In genomic region chr15:101977043-101977726, GRCm38 (mm10) we compare ENCODE assay signal across 8 mouse cellular contexts. TPM values are rescaled to one million over a fixed set of nuclear protein-coding genes. Genes with fewer than 3 reads are reported as not detected.
DNase-seq lines count a peak whose midpoint lies in the region; ATAC-seq and TF ChIP-seq lines count a peak whose summit lies in the region.

No protein-coding gene starts in this region.

- in situ Hi-C loops in CH12.LX (cut with MboI; ENCODE audit: low pct_ligation_motif_present, low pct_unique_long_range_greater_than_20kb, low sequenced_read_pairs) = loop anchor here (10.0 kb wide), 2 partner anchors 132 to 452 kb away; no protein-coding TSS in a partner anchor

- no peaks in the 10 kb centered on the region for H3K79me2 ChIP-seq in CH12.LX (replicated peaks; ENCODE audit: control insufficient read depth, extremely low read depth, insufficient read depth, poor library complexity, severe bottlenecking)

- dilution Hi-C loops in CH12.LX (cut with MboI; ENCODE audit: extremely low pct_ligation_motif_present, extremely low pct_unique_long_range_greater_than_20kb, low sequenced_read_pairs) = no loop called here

- no peaks in the 10 kb centered on the region for H3K36me3 ChIP-seq in CH12.LX (replicated peaks in 1 of 2; ENCODE audit: control insufficient read depth in 1 of 2, insufficient read depth in 1 of 2, low read length in 1 of 2)
- H3K36me3 ChIP-seq in forebrain, embryonic 14.5 days (ENCODE audit: control insufficient read depth, insufficient read depth, low read length) = no peaks in the 10 kb centered on the region
- no peaks in the 10 kb centered on the region for H3K36me3 ChIP-seq in liver, postnatal 0 days (replicated peaks; ENCODE audit: insufficient read depth, low read length)
- no peaks in the 10 kb centered on the region for H3K36me3 ChIP-seq in neural tube, embryonic 13.5 days
- no peaks in the 10 kb centered on the region for H3K36me3 ChIP-seq in testis, adult 2 months (ENCODE audit: control insufficient read depth, insufficient read depth, low read length)

- peak; percentile 44 for DNase-seq in CH12.LX (ENCODE audit: extremely low read depth)
- DNase-seq in c-Kit-positive CD71-negative TER-119-negative erythroid progenitor cells, embryonic 14.5 days (ENCODE audit: low read depth) = peak; percentile 72
- DNase-seq in forebrain, embryonic 14.5 days (ENCODE audit: low spot score) = peak; percentile 78
- peak; percentile 96 to 98 for DNase-seq in heart, postnatal 14 days
- peak; percentile 80 for DNase-seq in layer of hippocampus, adult 11-12 months (ENCODE audit: low spot score)
- peak; percentile 96 for DNase-seq in liver, postnatal 0 days

- H3K4me2 ChIP-seq in CH12.LX (ENCODE audit: insufficient read depth, low read depth, poor library complexity, severe bottlenecking) = peak overlapping the region; percentile 46
- H3K4me2 ChIP-seq in forebrain, embryonic 14.5 days (ENCODE audit: low read length) = peak overlapping the region; percentile 67
- H3K4me2 ChIP-seq in liver, postnatal 0 days (ENCODE audit: low read depth, low read length) = peak overlapping the region; percentile 69
- peak overlapping the region; percentile 64 for H3K4me2 ChIP-seq in neural tube, embryonic 13.5 days

- peaks cover 76% of the 10 kb centered on the region for H3K27me3 ChIP-seq in CH12.LX (replicated peaks)
- H3K27me3 ChIP-seq in forebrain, embryonic 14.5 days (replicated peaks; ENCODE audit: control insufficient read depth, insufficient read depth, low read length) = no peaks in the 10 kb centered on the region
- peaks cover 4% of the 10 kb centered on the region; the same call in 1 of the 2 replicates for H3K27me3 ChIP-seq in liver, postnatal 0 days (ENCODE audit: insufficient read depth, low read length)
- no peaks in the 10 kb centered on the region for H3K27me3 ChIP-seq in neural tube, embryonic 13.5 days
- H3K27me3 ChIP-seq in testis, adult 2 months (ENCODE audit: control insufficient read depth, insufficient read depth, low read length) = no peaks in the 10 kb centered on the region

- TF ChIP-seq RAD21 in CH12.LX (IDR thresholded peaks at IDR 0.05; ENCODE audit: low read depth, low read length) = no peak

- H3K4me1 ChIP-seq in CH12.LX (ENCODE audit: control insufficient read depth in 1 of 2, insufficient read depth in 2 of 2) = peaks cover 5 to 24% of the 10 kb centered on the region in 2 experiments; a peak in 3 of 4 replicates
- H3K4me1 ChIP-seq in forebrain, embryonic 14.5 days (ENCODE audit: control insufficient read depth, insufficient read depth, low read length) = peaks cover 9% of the 10 kb centered on the region
- H3K4me1 ChIP-seq in liver, postnatal 0 days (ENCODE audit: insufficient read depth) = peaks cover 47% of the 10 kb centered on the region
- H3K4me1 ChIP-seq in neural tube, embryonic 13.5 days (replicated peaks) = peaks cover 29% of the 10 kb centered on the region
- peaks cover 18% of the 10 kb centered on the region for H3K4me1 ChIP-seq in testis, adult 2 months (ENCODE audit: control insufficient read depth, insufficient read depth, low read length)

- no peak for TF ChIP-seq CTCF in CH12.LX (conservative IDR thresholded peaks at IDR 0.05 in 1 of 2, IDR thresholded peaks at IDR 0.05 in 1 of 2; ENCODE audit: low read depth in 2 of 2, low read length in 2 of 2)
- peak; percentile 27; the same call in 1 of the 2 replicates for TF ChIP-seq CTCF in liver, postnatal 0 days (IDR thresholded peaks at IDR 0.05; ENCODE audit: low read depth)
- no peak for TF ChIP-seq CTCF in testis, adult 2 months (IDR thresholded peaks at IDR 0.05; ENCODE audit: control insufficient read depth, insufficient read depth, insufficient replicate concordance, low read depth, low read length)

- no peak; the same call in 1 of the 2 replicates for TF ChIP-seq POLR2A in CH12.LX (IDR thresholded peaks at IDR 0.05; ENCODE audit: low read depth, low read length)
- no peak for TF ChIP-seq POLR2A in testis, adult 2 months (IDR thresholded peaks at IDR 0.05; ENCODE audit: control insufficient read depth, low read depth, low read length)

- no peak overlapping the region for H3K27ac ChIP-seq in CH12.LX (ENCODE audit: insufficient read depth, low read depth)
- H3K27ac ChIP-seq in forebrain, embryonic 14.5 days (ENCODE audit: low read depth, low read length) = no peak overlapping the region
- peak overlapping the region; percentile 85 for H3K27ac ChIP-seq in liver, postnatal 0 days (ENCODE audit: low read depth)
- peak overlapping the region; percentile 49 for H3K27ac ChIP-seq in neural tube, embryonic 13.5 days (replicated peaks)
- peak overlapping the region; percentile 41; the same call in 1 of the 2 replicates for H3K27ac ChIP-seq in testis, adult 2 months (ENCODE audit: control insufficient read depth, insufficient read depth, low read depth, low read length)

- H3K9me3 ChIP-seq in CH12.LX (replicated peaks; ENCODE audit: low read length) = no peaks in the 10 kb centered on the region
- H3K9me3 ChIP-seq in forebrain, embryonic 14.5 days (replicated peaks; ENCODE audit: control insufficient read depth, low read length) = no peaks in the 10 kb centered on the region
- H3K9me3 ChIP-seq in liver, postnatal 0 days (ENCODE audit: low read length) = no peaks in the 10 kb centered on the region
- no peaks in the 10 kb centered on the region for H3K9me3 ChIP-seq in neural tube, embryonic 13.5 days

- H3K4me3 ChIP-seq in CH12.LX (replicated peaks in 1 of 3; ENCODE audit: low read depth in 2 of 3, low read length in 2 of 3, poor library complexity in 1 of 3) = no peak overlapping the region
- peak overlapping the region; percentile 30 for H3K4me3 ChIP-seq in forebrain, embryonic 14.5 days (ENCODE audit: low read depth, low read length)
- peak overlapping the region; percentile 18 for H3K4me3 ChIP-seq in liver, postnatal 0 days (ENCODE audit: low read depth, low read length)
- peak overlapping the region; percentile 37 for H3K4me3 ChIP-seq in neural tube, embryonic 13.5 days
- no peak overlapping the region; the same call in 1 of the 2 replicates for H3K4me3 ChIP-seq in testis, adult 2 months (ENCODE audit: control insufficient read depth, low read depth, low read length)

- no peak for TF ChIP-seq EP300 in CH12.LX (IDR thresholded peaks at IDR 0.05; ENCODE audit: low read length)
- TF ChIP-seq EP300 in liver, postnatal 0 days (IDR thresholded peaks at IDR 0.05; ENCODE audit: low read depth) = no peak

- ATAC-seq in forebrain, embryonic 14.5 days = peak; percentile 86
- peak; percentile 97 for ATAC-seq in liver, postnatal 0 days
- peak; percentile 72 for ATAC-seq in neural tube, embryonic 13.5 days (ENCODE audit: low read depth)

- intact Hi-C loops in heart, postnatal 14 days (cut with DNase I) = no loop called here

- WGBS in forebrain, embryonic 14.5 days = 3% methylated on average over 28 of the region's 39 CpGs
- 4% methylated on average over 31 of the region's 39 CpGs for WGBS in liver, postnatal 0 days (ENCODE audit: insufficient replicate concordance)
- WGBS in neural tube, embryonic 13.5 days = 4% methylated on average over 37 of the region's 39 CpGs

- no peak overlapping the region for H3K9ac ChIP-seq in CH12.LX (ENCODE audit: insufficient read depth, low read depth)
- H3K9ac ChIP-seq in forebrain, embryonic 14.5 days (ENCODE audit: low read length) = peak overlapping the region; percentile 65
- peak overlapping the region; percentile 62 for H3K9ac ChIP-seq in liver, postnatal 0 days (replicated peaks)
- peak overlapping the region; percentile 70 for H3K9ac ChIP-seq in neural tube, embryonic 13.5 days

RNA-seq across cellular contexts. Expression of gene Krt78, which starts 23.1 kb away (rescaled TPM):
- not detected in 2 replicates for total RNA-seq in CH12.LX (2012; rRNA removed)
- total RNA-seq in CH12.LX (2014; rRNA removed) = not detected in 2 replicates
- not detected in 2 replicates for polyA plus RNA-seq in CH12.LX (2012; ENCODE audit: insufficient read length, low read depth)
- polyA plus RNA-seq in forebrain, embryonic 14.5 days (2014; fragmentation: Nextera tagmentation; extraction: Ambion mirVana) = not detected in 2 replicates
- not detected for total RNA-seq in heart, postnatal 14 days (2021)
- not detected in 2 replicates for polyA plus RNA-seq in liver, postnatal 0 days (2015; fragmentation: Nextera tagmentation; extraction: Ambion mirVana)
- polyA plus RNA-seq in neural tube, embryonic 13.5 days (2015; fragmentation: Nextera tagmentation; extraction: Ambion mirVana) = not detected in 2 replicates
- 0.48 and 0.63 TPM in 2 replicates for polyA plus RNA-seq in testis, adult 2 months (2012; rRNA removed)

RNA-seq across cellular contexts. Expression of gene Krt8, which starts 27.1 kb away (rescaled TPM):
- total RNA-seq in CH12.LX (2012; rRNA removed) (not detected in 2 replicates), CH12.LX (2014; rRNA removed) (not detected in 2 replicates)
- not detected in 2 replicates for polyA plus RNA-seq in CH12.LX (2012; ENCODE audit: insufficient read length, low read depth)
- 2.7 and 3.7 TPM in 2 replicates for polyA plus RNA-seq in forebrain, embryonic 14.5 days (2014; fragmentation: Nextera tagmentation; extraction: Ambion mirVana)
- 1 to 10 TPM; 4.2 to 7.0 TPM for total RNA-seq in heart, postnatal 14 days (2021)
- 125 and 129 TPM in 2 replicates for polyA plus RNA-seq in liver, postnatal 0 days (2015; fragmentation: Nextera tagmentation; extraction: Ambion mirVana)
- polyA plus RNA-seq in neural tube, embryonic 13.5 days (2015; fragmentation: Nextera tagmentation; extraction: Ambion mirVana) = 0.82 and 4.3 TPM in 2 replicates
- polyA plus RNA-seq in testis, adult 2 months (2012; rRNA removed) = 9.3 and 16.7 TPM in 2 replicates

RNA-seq across cellular contexts. Expression of gene Krt79, which starts 37.1 kb away (rescaled TPM):
- not detected in 2 replicates for total RNA-seq in CH12.LX (2012; rRNA removed)
- total RNA-seq in CH12.LX (2014; rRNA removed) = not detected in 2 replicates
- polyA plus RNA-seq in CH12.LX (2012; ENCODE audit: insufficient read length, low read depth) = not detected in 2 replicates
- polyA plus RNA-seq in forebrain, embryonic 14.5 days (2014; fragmentation: Nextera tagmentation; extraction: Ambion mirVana) = 0.10 and 0.27 TPM in 2 replicates
- under 1 TPM; 0.26 to 0.34 TPM for total RNA-seq in heart, postnatal 14 days (2021)
- polyA plus RNA-seq in liver, postnatal 0 days (2015; fragmentation: Nextera tagmentation; extraction: Ambion mirVana) = not detected in 2 replicates
- 0.32 TPM in 2 replicates for polyA plus RNA-seq in neural tube, embryonic 13.5 days (2015; fragmentation: Nextera tagmentation; extraction: Ambion mirVana)
- 0.40 and 0.61 TPM in 2 replicates for polyA plus RNA-seq in testis, adult 2 months (2012; rRNA removed)

RNA-seq across cellular contexts. Expression of gene Krt18, which starts 50.8 kb away (rescaled TPM):
- 0.13 and 0.21 TPM in 2 replicates for total RNA-seq in CH12.LX (2012; rRNA removed)
- total RNA-seq in CH12.LX (2014; rRNA removed) = not detected in 2 replicates
- polyA plus RNA-seq in CH12.LX (2012; ENCODE audit: insufficient read length, low read depth) = not detected in 2 replicates
- 5.6 and 7.1 TPM in 2 replicates for polyA plus RNA-seq in forebrain, embryonic 14.5 days (2014; fragmentation: Nextera tagmentation; extraction: Ambion mirVana)
- 10 to 100 TPM in 1 of 2 experiments, 1 to 10 TPM in 1; 4.9 to 10.4 TPM for total RNA-seq in heart, postnatal 14 days (2021)
- 234 and 261 TPM in 2 replicates for polyA plus RNA-seq in liver, postnatal 0 days (2015; fragmentation: Nextera tagmentation; extraction: Ambion mirVana)
- polyA plus RNA-seq in neural tube, embryonic 13.5 days (2015; fragmentation: Nextera tagmentation; extraction: Ambion mirVana) = 1.4 and 3.8 TPM in 2 replicates
- polyA plus RNA-seq in testis, adult 2 months (2012; rRNA removed) = 0.52 and 5.1 TPM in 2 replicates

RNA-seq across cellular contexts. Expression of gene Krt4, which starts 52.6 kb away (rescaled TPM):
- not detected in 2 replicates for total RNA-seq in CH12.LX (2012; rRNA removed)
- total RNA-seq in CH12.LX (2014; rRNA removed) = not detected in 2 replicates
- polyA plus RNA-seq in CH12.LX (2012; ENCODE audit: insufficient read length, low read depth) = not detected in 2 replicates
- not detected in 2 replicates for polyA plus RNA-seq in forebrain, embryonic 14.5 days (2014; fragmentation: Nextera tagmentation; extraction: Ambion mirVana)
- total RNA-seq in heart, postnatal 14 days (2021) = not detected
- polyA plus RNA-seq in liver, postnatal 0 days (2015; fragmentation: Nextera tagmentation; extraction: Ambion mirVana) = 0.08 TPM in 1 of 2 replicates, not detected in the other
- polyA plus RNA-seq in neural tube, embryonic 13.5 days (2015; fragmentation: Nextera tagmentation; extraction: Ambion mirVana) = 0.11 TPM in 1 of 2 replicates, not detected in the other
- 0.20 TPM in 1 of 2 replicates, not detected in the other for polyA plus RNA-seq in testis, adult 2 months (2012; rRNA removed)

Comparison
In these comparisons a context has a peak if more than half of its experiments do, and no peak if none do; other contexts are left out.
1. DNase-seq: peak in every context shown above with its lines; median percentile 97 in heart, postnatal 14 days; 96 in liver, postnatal 0 days; 80 in layer of hippocampus, adult 11-12 months; 78 in forebrain, embryonic 14.5 days; 72 in c-Kit-positive CD71-negative TER-119-negative erythroid progenitor cells, embryonic 14.5 days; 44 in CH12.LX.
2. H3K27ac ChIP-seq: peak in liver, postnatal 0 days (single experiment), neural tube, embryonic 13.5 days (single experiment) and testis, adult 2 months (single experiment); none in CH12.LX (single experiment) and forebrain, embryonic 14.5 days (single experiment).
3. H3K4me3 ChIP-seq: peak in forebrain, embryonic 14.5 days (single experiment), liver, postnatal 0 days (single experiment) and neural tube, embryonic 13.5 days (single experiment); none in CH12.LX (0 of 3) and testis, adult 2 months (single experiment).
4. Peak in every context shown above with its lines, with median percentiles within 50 percentile points of each other: H3K4me2 ChIP-seq and ATAC-seq.